Mouse (Mus musculus): ENCODE measurements around the gene Eml2. TPM values are rescaled to one million over a fixed set of nuclear protein-coding genes. Genes with fewer than 3 reads are reported as not detected.

Eml2 gene
- total and polyA plus RNA-seq, 2 experiments from 2014 or later = 13.4 to 89.0 TPM

DNA sequence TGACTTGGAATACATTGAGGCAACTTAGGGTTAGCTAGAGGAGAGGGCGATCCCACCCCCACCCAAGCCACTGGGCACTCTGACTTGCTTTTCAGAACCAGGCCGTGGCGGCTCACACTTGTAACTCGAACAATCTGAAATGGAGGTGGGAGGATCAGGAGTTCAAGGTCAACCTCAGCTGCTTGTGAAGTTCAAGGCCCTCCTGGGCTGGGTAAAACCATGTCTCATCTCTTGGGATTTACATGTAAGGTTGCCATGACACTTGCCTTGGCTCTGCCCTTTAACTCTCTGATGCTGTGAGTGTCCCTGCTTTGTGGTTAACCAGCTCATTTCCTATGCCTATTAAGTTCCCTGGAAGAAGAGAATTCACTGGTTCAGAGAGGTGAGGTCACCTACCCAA lies 33.3 kb downstream of the Eml2 start:
- ATAC-seq (ENCODE audit: low FRiP score) (no peak), DNase-seq (ENCODE audit: low spot score) (no peak)
- Histone ChIP-seq H3K36me3 (ENCODE audit: insufficient read depth, low read length) (0 out of 2 replicates have a peak, but pooled peaks cover 4% of the 10 kb centered on the region), H3K27ac (ENCODE audit: low read depth, low read length) (no peak overlapping the region), H3K9me3 (ENCODE audit: low read length) (no peaks in the 10 kb centered on the region), H3K27me3 (ENCODE audit: insufficient read depth, low read length) (no peaks in the 10 kb centered on the region), H3K9ac (replicated peaks; ENCODE audit: low read length, poor library complexity, severe bottlenecking) (no peak overlapping the region), H3K4me1 (ENCODE audit: insufficient read depth, low read length) (no peaks in the 10 kb centered on the region), H3K4me3 (ENCODE audit: low read depth, low read length) (no peak overlapping the region), H3K4me2 (ENCODE audit: low read depth, low read length, poor library complexity, severe bottlenecking) (no peak overlapping the region)
- WGBS = 79% methylated on average over 4 of the region's 4 CpGs
- TF ChIP-seq CTCF (IDR thresholded peaks at IDR 0.05) = no peak

DNA sequence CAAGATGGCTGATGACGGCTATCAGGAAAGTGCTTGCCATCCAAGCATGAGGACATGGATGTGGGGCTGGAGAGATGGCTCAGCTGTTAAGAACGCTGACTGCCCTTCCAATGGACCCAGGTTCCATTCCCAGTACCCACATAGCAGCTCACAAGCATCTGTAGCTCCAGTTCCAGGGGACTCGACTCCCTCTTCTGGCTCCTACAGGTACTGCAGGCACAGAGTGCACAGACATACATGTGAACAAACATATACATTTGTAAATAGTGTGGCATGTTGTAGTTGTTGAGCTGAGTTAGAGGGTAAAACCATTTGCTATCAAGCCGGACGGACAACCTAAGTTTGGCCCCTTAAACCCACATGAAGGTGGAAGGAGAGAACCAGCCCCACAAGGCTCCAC lies 33.8 kb downstream of the Eml2 start:
- no peaks in the 10 kb centered on the region for H3K27me3 ChIP-seq (ENCODE audit: insufficient read depth, low read length)
- H3K27ac ChIP-seq (ENCODE audit: low read depth, low read length) = no peak overlapping the region
- WGBS = 91% methylated on average over 5 of the region's 5 CpGs
- H3K36me3 ChIP-seq (ENCODE audit: insufficient read depth, low read length) = 0 out of 2 replicates have a peak, but pooled peaks cover 4% of the 10 kb centered on the region
- no peaks in the 10 kb centered on the region for H3K4me1 ChIP-seq (ENCODE audit: insufficient read depth, low read length)
- H3K9ac ChIP-seq (replicated peaks; ENCODE audit: low read length, poor library complexity, severe bottlenecking) = no peak overlapping the region
- H3K4me2 ChIP-seq (ENCODE audit: low read depth, low read length, poor library complexity, severe bottlenecking) = no peak overlapping the region
- peak; percentile 54 for TF ChIP-seq CTCF (IDR thresholded peaks at IDR 0.05)
- ATAC-seq (ENCODE audit: low FRiP score) (no peak), DNase-seq (ENCODE audit: low spot score) (no peak)
- H3K4me3 ChIP-seq (ENCODE audit: low read depth, low read length) = no peak overlapping the region
- no peaks in the 10 kb centered on the region for H3K9me3 ChIP-seq (ENCODE audit: low read length)

DNA sequence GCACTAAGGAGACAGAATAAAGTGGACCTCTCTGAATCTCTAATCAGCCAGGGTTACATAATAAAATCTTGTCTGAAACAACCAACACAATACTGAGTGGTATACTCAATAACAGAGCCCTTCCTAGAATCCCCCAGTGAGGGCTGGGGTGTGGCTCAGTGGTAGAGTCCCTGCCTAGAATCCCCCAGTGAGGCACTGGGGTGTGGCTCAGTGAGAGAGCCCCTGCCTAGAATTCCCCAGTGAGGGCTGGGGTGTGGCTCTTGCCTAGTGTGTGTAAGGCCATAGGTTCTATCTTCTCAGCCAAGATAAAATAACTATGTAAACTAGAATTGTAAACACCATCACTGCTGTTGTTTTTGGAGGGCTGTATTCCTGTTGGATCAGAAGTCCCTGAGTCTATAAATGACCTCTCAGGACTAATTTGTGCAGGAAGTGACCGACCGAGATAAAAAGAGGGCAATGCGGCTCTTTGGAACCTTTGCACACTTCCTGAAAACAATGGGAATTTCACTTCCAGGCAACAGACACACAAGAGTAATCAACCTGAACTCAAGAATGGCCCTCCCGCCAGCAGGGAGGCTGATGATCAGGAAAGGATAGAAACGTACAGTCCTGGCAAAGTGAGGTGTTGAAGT lies 34.9 kb downstream of the Eml2 start:
- Histone ChIP-seq H3K27ac (ENCODE audit: low read depth, low read length) (no peak overlapping the region), H3K4me1 (ENCODE audit: insufficient read depth, low read length) (no peaks in the 10 kb centered on the region), H3K9ac (replicated peaks; ENCODE audit: low read length, poor library complexity, severe bottlenecking) (no peak overlapping the region), H3K9me3 (ENCODE audit: low read length) (no peaks in the 10 kb centered on the region), H3K36me3 (ENCODE audit: insufficient read depth, low read length) (no peaks in the 10 kb centered on the region), H3K27me3 (ENCODE audit: insufficient read depth, low read length) (no peaks in the 10 kb centered on the region), H3K4me2 (ENCODE audit: low read depth, low read length, poor library complexity, severe bottlenecking) (no peak overlapping the region), H3K4me3 (ENCODE audit: low read depth, low read length) (no peak overlapping the region)
- DNase-seq (ENCODE audit: low spot score) (no peak), ATAC-seq (ENCODE audit: low FRiP score) (no peak)
- 39% methylated on average over 5 of the region's 5 CpGs for WGBS
- no peak for TF ChIP-seq CTCF (IDR thresholded peaks at IDR 0.05)

DNA sequence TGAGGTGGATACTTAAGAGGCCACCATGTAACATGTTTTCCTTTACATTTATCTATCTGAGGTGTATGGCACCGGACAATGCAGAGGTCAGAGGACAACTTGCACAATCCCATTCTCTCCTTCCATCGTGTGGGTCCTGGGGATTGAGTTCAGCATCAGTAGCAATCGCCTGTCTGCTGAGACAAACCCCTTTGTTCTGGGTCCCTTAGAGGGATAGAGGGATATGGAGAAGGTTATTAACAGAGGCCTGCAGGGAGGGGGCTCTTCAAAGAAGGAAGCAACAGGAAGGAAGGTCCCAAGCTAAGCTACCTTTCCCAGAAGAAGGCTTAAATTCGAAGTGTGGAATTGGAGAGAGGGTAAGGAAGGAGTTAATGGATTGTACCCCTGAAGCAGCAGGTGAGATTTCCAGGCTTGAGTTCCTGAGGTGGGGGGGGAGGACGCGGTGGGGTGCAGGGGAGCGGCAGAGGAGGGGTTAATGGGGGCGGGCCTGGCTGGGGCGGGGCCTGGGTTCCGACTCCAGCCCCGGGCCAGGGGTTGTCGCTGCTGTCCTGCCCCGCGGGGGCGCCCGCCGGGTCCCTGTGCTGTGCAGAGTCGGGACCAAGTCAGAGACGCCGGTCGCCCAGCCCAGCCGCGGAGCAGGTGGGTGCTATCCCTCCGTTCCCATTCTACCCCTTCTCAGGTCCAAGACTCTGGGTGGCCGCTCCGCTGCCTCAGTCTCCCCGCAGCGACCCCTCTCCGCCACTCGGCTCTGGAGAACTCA lies 36.0 kb downstream of the Eml2 start, which contains the start of gene Gpr4:
Gpr4 (plus strand) TSS at position 543 of the 760 bp plus-strand sequence.
- 0 out of 2 replicates have a peak, but pooled peaks have one; percentile 2 for TF ChIP-seq CTCF (IDR thresholded peaks at IDR 0.05)
- Histone ChIP-seq H3K4me1 (ENCODE audit: insufficient read depth, low read length) (no peaks in the 10 kb centered on the region), H3K27ac (ENCODE audit: low read depth, low read length) (no peak within 1 kb of the TSS), H3K4me2 (ENCODE audit: low read depth, low read length, poor library complexity, severe bottlenecking) (peak within 1 kb of the TSS; percentile 72), H3K9ac (replicated peaks; ENCODE audit: low read length, poor library complexity, severe bottlenecking) (peak within 1 kb of the TSS; percentile 51), H3K36me3 (ENCODE audit: insufficient read depth, low read length) (no peaks in the 10 kb centered on the region), H3K9me3 (ENCODE audit: low read length) (no peaks in the 10 kb centered on the region), H3K4me3 (ENCODE audit: low read depth, low read length) (peak within 1 kb of the TSS; percentile 45), H3K27me3 (ENCODE audit: insufficient read depth, low read length) (no peaks in the 10 kb centered on the region)
- 3% methylated on average over 24 of the region's 30 CpGs for WGBS
- DNase-seq (ENCODE audit: low spot score) (peak; percentile 17), ATAC-seq (ENCODE audit: low FRiP score) (peak; percentile 39; the same call in 1 of the 2 replicates)

DNA sequence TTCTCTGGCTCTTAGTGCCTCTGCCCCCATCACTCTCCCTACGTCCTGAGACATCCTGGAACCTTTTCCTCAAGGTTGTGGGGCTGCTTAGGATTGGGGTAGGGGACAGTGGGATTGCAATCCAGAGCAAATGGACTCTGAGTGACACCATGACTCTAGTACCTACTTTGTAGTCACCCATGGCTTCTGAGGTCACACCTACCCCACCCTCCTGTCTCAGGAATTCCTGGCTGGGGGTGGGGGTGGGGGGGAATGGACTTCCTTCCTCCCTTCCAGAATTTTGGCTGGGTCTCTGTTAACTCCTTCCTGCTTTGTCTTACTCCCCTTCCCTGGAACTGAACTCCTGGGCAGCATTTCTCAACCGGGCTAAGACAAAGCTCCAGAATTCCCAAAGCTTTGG lies 37.2 kb downstream of the Eml2 start:
- WGBS = 81% methylated on average over 2 of the region's 2 CpGs

DNA sequence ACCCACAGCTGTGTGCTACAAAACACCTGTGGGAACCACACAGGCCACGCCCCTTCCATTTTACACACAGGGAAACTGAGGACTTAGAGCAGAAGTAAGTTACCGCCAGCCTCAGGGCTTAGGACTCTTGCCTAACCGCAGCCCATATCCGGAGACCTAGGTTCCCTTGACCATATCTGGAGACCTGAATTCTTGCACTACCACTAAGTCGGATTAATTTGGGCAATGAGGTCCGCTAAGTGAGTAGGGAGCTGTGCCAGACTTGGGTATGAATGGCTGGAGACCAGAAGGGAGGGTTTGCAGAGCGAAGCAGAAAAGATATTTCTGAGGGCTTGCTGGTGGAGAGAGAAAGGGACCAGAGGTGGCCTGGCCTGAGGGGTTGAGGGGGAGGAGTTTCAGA lies 38.1 kb downstream of the Eml2 start:
- H3K4me2 ChIP-seq (ENCODE audit: low read depth, low read length, poor library complexity, severe bottlenecking) = no peak overlapping the region
- no peak overlapping the region for H3K27ac ChIP-seq (ENCODE audit: low read depth, low read length)
- no peaks in the 10 kb centered on the region for H3K9me3 ChIP-seq (ENCODE audit: low read length)
- no peak for ATAC-seq (ENCODE audit: low FRiP score)
- no peaks in the 10 kb centered on the region for H3K36me3 ChIP-seq (ENCODE audit: insufficient read depth, low read length)
- 69% methylated on average over 7 of the region's 7 CpGs for WGBS
- DNase-seq (ENCODE audit: low spot score) = no peak
- TF ChIP-seq CTCF (IDR thresholded peaks at IDR 0.05) = no peak
- no peaks in the 10 kb centered on the region for H3K4me1 ChIP-seq (ENCODE audit: insufficient read depth, low read length)
- no peak overlapping the region for H3K4me3 ChIP-seq (ENCODE audit: low read depth, low read length)
- H3K9ac ChIP-seq (replicated peaks; ENCODE audit: low read length, poor library complexity, severe bottlenecking) = 0 out of 2 replicates have a peak overlapping the region, but pooled peaks have one; percentile 8
- no peaks in the 10 kb centered on the region for H3K27me3 ChIP-seq (ENCODE audit: insufficient read depth, low read length)

More for the DNA sequence above, 37.2 kb downstream of the Eml2 start:
- H3K27ac ChIP-seq (ENCODE audit: low read depth, low read length) = no peak overlapping the region
- no peak overlapping the region for H3K4me3 ChIP-seq (ENCODE audit: low read depth, low read length)
- no peaks in the 10 kb centered on the region for H3K36me3 ChIP-seq (ENCODE audit: insufficient read depth, low read length)
- ATAC-seq (ENCODE audit: low FRiP score) (no peak), DNase-seq (ENCODE audit: low spot score) (no peak)
- H3K4me1 ChIP-seq (ENCODE audit: insufficient read depth, low read length) = no peaks in the 10 kb centered on the region
- TF ChIP-seq CTCF (IDR thresholded peaks at IDR 0.05) = no peak
- H3K4me2 ChIP-seq (ENCODE audit: low read depth, low read length, poor library complexity, severe bottlenecking) = no peak overlapping the region
- H3K27me3 ChIP-seq (ENCODE audit: insufficient read depth, low read length) = no peaks in the 10 kb centered on the region
- H3K9me3 ChIP-seq (ENCODE audit: low read length) = no peaks in the 10 kb centered on the region
- H3K9ac ChIP-seq (replicated peaks; ENCODE audit: low read length, poor library complexity, severe bottlenecking) = no peak overlapping the region
